Mouse (Mus musculus): Measurements from ENCODE around the gene Anapc7. TPM values are rescaled to one million over a fixed set of nuclear protein-coding genes. Genes with fewer than 3 reads are reported as not detected.

Gene Anapc7
- polyA plus RNA-seq, 1 experiment from 2014 or later: 44.3 TPM

DNA sequence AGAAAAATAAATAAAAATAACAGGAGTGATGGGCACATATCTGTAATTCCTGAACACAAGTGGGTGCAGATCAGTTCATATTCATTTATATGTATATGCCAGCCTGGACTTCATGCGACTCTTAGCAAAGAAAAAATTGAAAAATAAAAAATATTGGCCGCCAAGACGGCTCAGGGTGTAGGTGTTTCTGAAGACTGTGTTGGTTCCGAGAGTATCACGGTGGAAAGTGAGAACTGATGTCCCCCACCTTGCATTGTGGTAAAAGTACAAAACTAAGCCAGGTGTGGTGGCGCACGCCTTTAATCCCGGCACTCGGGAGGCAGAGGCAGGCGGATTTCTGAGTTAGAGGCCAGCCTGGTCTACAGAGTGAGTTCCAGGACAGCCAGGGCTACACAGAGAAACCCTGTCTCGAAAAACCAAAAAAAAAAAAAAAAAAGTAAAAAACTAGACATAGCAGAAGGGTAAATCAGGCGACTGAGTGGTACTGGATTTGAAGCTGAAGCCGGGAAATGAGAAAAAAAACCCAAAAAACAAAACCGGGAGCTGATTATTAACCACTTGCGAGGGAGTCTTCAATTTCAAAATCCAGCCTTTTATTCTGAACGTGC is 30.2 kb upstream of the Anapc7 start:
- peak overlapping the region; percentile 69; the same call in 1 of the 2 replicates for H3K27ac ChIP-seq (ENCODE audit: low read length)
- peak overlapping the region; percentile 39 for H3K4me2 ChIP-seq (ENCODE audit: low read length)
- no peak overlapping the region for H3K9ac ChIP-seq (ENCODE audit: low read depth, low read length)
- WGBS: 52% methylated on average over 15 of the region's 16 CpGs
- peak overlapping the region; percentile 73; the same call in 1 of the 2 replicates for H3K4me3 ChIP-seq (ENCODE audit: low read depth, low read length)
- peaks cover 9% of the 10 kb centered on the region for H3K4me1 ChIP-seq (ENCODE audit: control insufficient read depth, insufficient read depth, low read length)
- ATAC-seq: peak; percentile 38; the same call in 1 of the 2 replicates
- no peaks in the 10 kb centered on the region for H3K36me3 ChIP-seq (ENCODE audit: control insufficient read depth, insufficient read depth, low read length)
- H3K27me3 ChIP-seq (ENCODE audit: control insufficient read depth, insufficient read depth, low read depth, low read length): no peaks in the 10 kb centered on the region
- no peaks in the 10 kb centered on the region for H3K9me3 ChIP-seq (replicated peaks; ENCODE audit: control insufficient read depth, low read length, poor library complexity, severe bottlenecking)

DNA sequence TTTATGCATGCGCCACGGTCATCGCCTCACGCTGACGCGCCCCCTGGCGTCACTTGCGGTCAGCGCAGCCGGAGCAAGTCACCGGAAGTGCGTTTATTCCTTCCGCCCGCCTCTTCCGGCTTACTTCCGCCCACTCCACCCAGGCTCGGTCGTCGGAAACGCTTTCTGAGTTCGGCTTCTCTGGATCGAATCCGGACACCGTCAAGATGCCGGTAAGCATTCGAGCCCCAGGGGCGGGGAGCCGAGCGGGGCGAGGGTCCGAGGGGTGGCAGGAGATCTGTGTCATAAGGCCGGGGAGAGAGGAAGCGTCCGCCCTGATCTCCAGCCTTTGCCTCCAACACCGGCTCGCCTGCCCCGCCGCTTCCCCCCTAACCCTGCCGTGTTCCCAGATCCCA is 29.7 kb upstream of the Anapc7 start, which contains the start of gene Arpc3:
TSS of gene Arpc3 (plus strand) at position 93 of the 395 bp plus-strand sequence.
- H3K27ac ChIP-seq (ENCODE audit: low read length): peak within 1 kb of the TSS; percentile 69
- H3K9me3 ChIP-seq (replicated peaks; ENCODE audit: control insufficient read depth, low read length, poor library complexity, severe bottlenecking): no peaks in the 10 kb centered on the region
- peak within 1 kb of the TSS; percentile 73 for H3K4me3 ChIP-seq (ENCODE audit: low read depth, low read length)
- peak within 1 kb of the TSS; percentile 86 for H3K9ac ChIP-seq (ENCODE audit: low read depth, low read length)
- WGBS: under 1% methylated on average over 39 of the region's 39 CpGs
- no peaks in the 10 kb centered on the region for H3K27me3 ChIP-seq (ENCODE audit: control insufficient read depth, insufficient read depth, low read depth, low read length)
- H3K4me2 ChIP-seq (ENCODE audit: low read length): peak within 1 kb of the TSS; percentile 81
- peaks cover 3% of the 10 kb centered on the region for H3K36me3 ChIP-seq (ENCODE audit: control insufficient read depth, insufficient read depth, low read length)
- ATAC-seq: peak; percentile 91
- H3K4me1 ChIP-seq (ENCODE audit: control insufficient read depth, insufficient read depth, low read length): peaks cover 9% of the 10 kb centered on the region

DNA sequence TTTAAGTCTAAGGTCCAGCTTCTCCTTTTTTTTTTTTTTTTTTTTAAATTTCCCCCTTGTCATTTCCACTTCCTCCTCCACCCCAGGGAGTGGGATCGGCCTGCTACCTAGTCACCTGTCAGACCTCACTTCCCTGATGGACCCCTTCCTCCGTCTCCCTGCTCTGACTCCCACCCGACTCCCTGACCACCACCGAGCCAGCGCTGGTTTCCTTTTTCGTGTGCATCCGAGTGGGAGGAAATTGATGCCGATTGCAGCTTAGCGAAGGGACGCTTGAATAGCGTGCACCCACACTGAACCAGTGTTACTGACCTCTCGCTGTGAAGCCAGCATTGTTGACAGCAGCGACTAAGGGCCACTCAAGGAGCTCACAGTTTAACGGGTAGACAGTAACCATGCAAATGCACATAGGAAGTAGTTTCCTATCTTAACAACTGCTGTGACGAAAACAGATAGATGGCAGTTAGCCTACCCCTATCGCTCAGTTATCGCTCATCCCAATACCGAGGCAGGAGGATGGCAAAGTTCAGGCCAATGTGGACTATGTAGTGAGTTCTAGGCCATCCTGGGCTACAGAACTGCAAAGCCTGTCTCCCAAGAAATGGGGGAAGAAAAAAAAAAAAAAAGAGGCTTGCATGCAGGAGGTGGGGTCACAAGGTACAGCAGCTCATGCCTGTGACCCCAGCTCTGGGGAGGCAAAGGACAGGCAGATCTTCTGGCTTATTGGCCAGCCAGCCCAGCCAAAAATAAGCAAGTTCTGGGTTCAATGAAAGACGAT is 29.1 kb upstream of the Anapc7 start:
- Histone ChIP-seq H3K4me3 (ENCODE audit: low read depth, low read length) (peak overlapping the region; percentile 73), H3K4me1 (ENCODE audit: control insufficient read depth, insufficient read depth, low read length) (peaks cover 9% of the 10 kb centered on the region), H3K27ac (ENCODE audit: low read length) (no peak overlapping the region), H3K9me3 (replicated peaks; ENCODE audit: control insufficient read depth, low read length, poor library complexity, severe bottlenecking) (no peaks in the 10 kb centered on the region), H3K27me3 (ENCODE audit: control insufficient read depth, insufficient read depth, low read depth, low read length) (no peaks in the 10 kb centered on the region), H3K9ac (ENCODE audit: low read depth, low read length) (peak overlapping the region; percentile 86), H3K36me3 (ENCODE audit: control insufficient read depth, insufficient read depth, low read length) (peaks cover 9% of the 10 kb centered on the region), H3K4me2 (ENCODE audit: low read length) (peak overlapping the region; percentile 81)
- ATAC-seq: peak; percentile 39; the same call in 1 of the 2 replicates
- WGBS: 15% methylated on average over 19 of the region's 19 CpGs

DNA sequence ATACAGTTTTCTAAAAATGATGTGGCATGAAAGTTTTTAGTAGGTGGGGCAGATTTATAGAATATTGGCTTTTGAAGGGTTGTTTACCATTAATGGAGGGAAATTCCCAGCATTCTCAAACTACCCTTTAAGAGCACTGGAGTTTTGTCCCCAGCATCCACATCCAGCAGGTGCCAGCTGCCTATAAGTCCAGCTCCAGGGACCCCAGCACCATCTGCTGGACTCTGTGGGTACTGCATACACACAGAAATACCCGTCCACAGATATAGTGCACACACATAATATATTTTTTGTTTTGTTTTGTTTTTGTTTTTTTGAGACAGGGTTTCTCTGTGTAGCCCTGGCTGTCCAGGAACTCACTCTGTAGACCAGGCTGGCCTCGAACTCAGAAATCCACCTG is 27.6 kb upstream of the Anapc7 start:
- H3K4me2 ChIP-seq (ENCODE audit: low read length): no peak overlapping the region
- H3K4me3 ChIP-seq (ENCODE audit: low read depth, low read length): no peak overlapping the region
- H3K4me1 ChIP-seq (ENCODE audit: control insufficient read depth, insufficient read depth, low read length): peaks cover 9% of the 10 kb centered on the region
- H3K27me3 ChIP-seq (ENCODE audit: control insufficient read depth, insufficient read depth, low read depth, low read length): no peaks in the 10 kb centered on the region
- ATAC-seq: no peak
- H3K36me3 ChIP-seq (ENCODE audit: control insufficient read depth, insufficient read depth, low read length): peaks cover 13% of the 10 kb centered on the region
- 50% methylated on average over 2 of the region's 2 CpGs for WGBS
- H3K9ac ChIP-seq (ENCODE audit: low read depth, low read length): no peak overlapping the region
- H3K27ac ChIP-seq (ENCODE audit: low read length): no peak overlapping the region
- no peaks in the 10 kb centered on the region for H3K9me3 ChIP-seq (replicated peaks; ENCODE audit: control insufficient read depth, low read length, poor library complexity, severe bottlenecking)

DNA sequence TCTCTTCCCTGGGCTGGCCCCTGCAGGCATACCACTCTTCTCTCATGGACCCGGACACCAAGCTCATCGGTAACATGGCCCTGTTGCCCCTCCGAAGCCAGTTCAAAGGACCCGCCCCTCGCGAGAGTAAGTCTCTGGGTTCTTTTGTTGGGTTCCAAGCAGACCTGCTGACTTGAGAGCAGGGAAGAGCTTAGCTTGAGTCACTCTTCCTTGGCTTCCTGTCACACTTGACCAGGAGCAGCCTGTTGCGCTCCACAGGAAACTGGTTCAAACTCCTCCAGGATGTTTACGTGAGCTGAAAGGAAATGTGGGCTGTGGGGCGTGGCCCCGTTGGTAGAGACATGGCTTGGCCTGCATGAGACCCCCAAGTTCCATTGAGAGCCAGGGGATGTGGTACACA is 24.7 kb upstream of the Anapc7 start:
- no peak for ATAC-seq
- Histone ChIP-seq H3K36me3 (ENCODE audit: control insufficient read depth, insufficient read depth, low read length) (peaks cover 14% of the 10 kb centered on the region), H3K27me3 (ENCODE audit: control insufficient read depth, insufficient read depth, low read depth, low read length) (no peaks in the 10 kb centered on the region), H3K27ac (ENCODE audit: low read length) (no peak overlapping the region), H3K9ac (ENCODE audit: low read depth, low read length) (no peak overlapping the region), H3K4me1 (ENCODE audit: control insufficient read depth, insufficient read depth, low read length) (peaks cover 9% of the 10 kb centered on the region), H3K4me3 (ENCODE audit: low read depth, low read length) (no peak overlapping the region), H3K9me3 (replicated peaks; ENCODE audit: control insufficient read depth, low read length, poor library complexity, severe bottlenecking) (no peaks in the 10 kb centered on the region), H3K4me2 (ENCODE audit: low read length) (no peak overlapping the region)
- WGBS: 90% methylated on average over 10 of the region's 10 CpGs

DNA sequence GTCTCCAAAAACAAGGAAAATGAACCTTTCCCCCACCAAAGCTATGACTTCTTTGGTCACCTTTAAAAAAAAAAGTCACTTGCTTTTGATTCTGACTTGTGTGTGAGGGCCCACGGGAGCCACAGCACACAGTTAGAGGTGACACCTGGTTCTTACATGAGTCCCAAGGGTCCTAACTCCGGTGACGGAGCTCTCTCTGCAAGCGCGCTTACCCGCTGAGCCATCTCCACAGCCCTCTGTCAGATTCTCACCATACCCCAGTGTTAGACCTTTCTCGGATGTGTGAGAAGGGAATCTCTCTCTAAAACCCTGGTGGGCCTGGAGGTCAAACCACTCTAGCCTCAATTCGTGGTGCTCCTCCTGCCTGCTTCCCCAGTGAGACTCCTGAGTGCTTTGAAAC is 24.0 kb upstream of the Anapc7 start:
- Histone ChIP-seq H3K9ac (ENCODE audit: low read depth, low read length) (no peak overlapping the region), H3K4me1 (ENCODE audit: control insufficient read depth, insufficient read depth, low read length) (peaks cover 7% of the 10 kb centered on the region), H3K4me2 (ENCODE audit: low read length) (no peak overlapping the region), H3K4me3 (ENCODE audit: low read depth, low read length) (no peak overlapping the region), H3K27ac (ENCODE audit: low read length) (no peak overlapping the region), H3K36me3 (ENCODE audit: control insufficient read depth, insufficient read depth, low read length) (peaks cover 19% of the 10 kb centered on the region), H3K9me3 (replicated peaks; ENCODE audit: control insufficient read depth, low read length, poor library complexity, severe bottlenecking) (no peaks in the 10 kb centered on the region), H3K27me3 (ENCODE audit: control insufficient read depth, insufficient read depth, low read depth, low read length) (no peaks in the 10 kb centered on the region)
- ATAC-seq: no peak
- 93% methylated on average over 8 of the region's 8 CpGs for WGBS

DNA sequence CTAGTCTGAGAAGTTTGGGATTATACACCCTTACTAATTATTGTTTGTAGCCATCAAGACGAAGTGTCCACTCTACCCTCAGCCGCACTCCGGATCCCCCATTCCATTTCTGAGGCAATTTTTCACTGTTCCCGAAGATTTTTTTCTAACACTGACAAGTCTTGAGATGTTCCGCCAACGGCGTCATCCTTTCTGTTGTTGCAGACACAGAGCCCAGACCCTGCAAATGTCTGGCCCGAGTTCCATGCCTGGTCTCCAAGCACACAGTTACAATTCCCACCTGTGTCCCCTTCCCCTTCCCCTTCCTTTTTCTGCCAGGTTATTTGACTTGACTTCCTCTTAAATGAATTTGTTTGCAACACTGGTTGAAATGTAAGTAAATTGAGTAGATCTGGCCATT is 21.6 kb upstream of the Anapc7 start:
- Histone ChIP-seq H3K27me3 (ENCODE audit: control insufficient read depth, insufficient read depth, low read depth, low read length) (no peaks in the 10 kb centered on the region), H3K4me2 (ENCODE audit: low read length) (no peak overlapping the region), H3K4me1 (ENCODE audit: control insufficient read depth, insufficient read depth, low read length) (no peaks in the 10 kb centered on the region), H3K4me3 (ENCODE audit: low read depth, low read length) (no peak overlapping the region), H3K9me3 (replicated peaks; ENCODE audit: control insufficient read depth, low read length, poor library complexity, severe bottlenecking) (no peaks in the 10 kb centered on the region), H3K9ac (ENCODE audit: low read depth, low read length) (no peak overlapping the region), H3K27ac (ENCODE audit: low read length) (no peak overlapping the region), H3K36me3 (ENCODE audit: control insufficient read depth, insufficient read depth, low read length) (peaks cover 37% of the 10 kb centered on the region)
- WGBS: 94% methylated on average over 8 of the region's 8 CpGs
- ATAC-seq: no peak

DNA sequence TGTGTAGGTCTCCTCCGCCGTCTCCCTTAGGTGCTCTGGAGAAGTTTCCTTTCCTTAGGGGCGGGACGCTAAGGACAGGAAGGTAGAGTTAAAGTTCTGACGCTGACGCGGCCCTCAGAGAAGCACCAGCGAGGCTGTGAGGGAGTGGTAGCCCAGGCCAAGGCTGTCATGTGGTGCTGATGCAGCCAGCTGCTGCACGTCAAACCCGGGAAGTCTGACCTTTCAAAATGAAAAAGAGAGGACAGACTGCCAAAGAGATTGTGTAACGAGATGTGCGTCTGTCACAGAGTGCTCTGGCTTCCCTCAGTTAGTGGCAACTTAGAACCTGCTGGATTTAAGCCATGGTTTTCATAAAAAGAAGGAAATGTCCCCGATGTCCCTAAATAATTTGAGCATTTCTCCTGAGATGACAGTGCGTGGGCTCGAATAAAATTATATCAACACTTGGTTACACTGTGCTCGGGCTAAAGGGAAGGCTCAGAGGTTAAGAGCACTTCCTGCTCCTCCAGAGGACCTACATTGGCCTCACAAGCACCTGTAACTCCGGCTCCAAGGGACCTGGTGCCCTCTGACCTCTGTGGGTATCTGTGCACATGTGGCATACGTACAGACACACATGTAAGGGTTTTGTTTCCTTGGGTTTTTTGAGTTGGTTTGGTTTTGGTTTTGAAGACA is 20.7 kb upstream of the Anapc7 start:
- Histone ChIP-seq H3K36me3 (ENCODE audit: control insufficient read depth, insufficient read depth, low read length) (peaks cover 46% of the 10 kb centered on the region), H3K9ac (ENCODE audit: low read depth, low read length) (no peak overlapping the region), H3K4me2 (ENCODE audit: low read length) (no peak overlapping the region), H3K4me3 (ENCODE audit: low read depth, low read length) (no peak overlapping the region), H3K27ac (ENCODE audit: low read length) (no peak overlapping the region), H3K9me3 (replicated peaks; ENCODE audit: control insufficient read depth, low read length, poor library complexity, severe bottlenecking) (no peaks in the 10 kb centered on the region), H3K27me3 (ENCODE audit: control insufficient read depth, insufficient read depth, low read depth, low read length) (no peaks in the 10 kb centered on the region), H3K4me1 (ENCODE audit: control insufficient read depth, insufficient read depth, low read length) (no peaks in the 10 kb centered on the region)
- ATAC-seq: no peak
- WGBS: 88% methylated on average over 18 of the region's 18 CpGs

DNA sequence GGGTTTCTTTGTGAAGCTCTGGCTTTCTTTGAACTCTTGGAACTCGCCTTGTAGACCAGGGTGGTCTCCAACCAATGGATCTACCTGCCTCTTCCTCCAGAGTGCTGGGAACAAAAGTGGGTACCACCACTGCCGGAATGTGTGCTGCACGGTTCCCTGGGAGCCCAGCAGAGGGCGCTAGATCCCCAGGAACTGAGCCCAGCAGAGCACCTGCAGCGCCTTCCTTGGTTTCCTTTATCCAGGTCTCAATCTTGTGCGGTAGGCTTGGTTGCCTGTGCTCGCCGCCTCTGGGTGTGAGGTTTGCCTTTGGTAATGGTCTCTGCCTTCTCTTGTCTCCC is 20.2 kb upstream of the Anapc7 start:
- ATAC-seq: no peak
- peaks cover 51% of the 10 kb centered on the region for H3K36me3 ChIP-seq (ENCODE audit: control insufficient read depth, insufficient read depth, low read length)

More for the DNA sequence above, 20.2 kb upstream of the Anapc7 start:
- H3K27me3 ChIP-seq (ENCODE audit: control insufficient read depth, insufficient read depth, low read depth, low read length): no peaks in the 10 kb centered on the region
- no peaks in the 10 kb centered on the region for H3K4me1 ChIP-seq (ENCODE audit: control insufficient read depth, insufficient read depth, low read length)
- no peak overlapping the region for H3K9ac ChIP-seq (ENCODE audit: low read depth, low read length)
- H3K27ac ChIP-seq (ENCODE audit: low read length): no peak overlapping the region
- H3K4me2 ChIP-seq (ENCODE audit: low read length): no peak overlapping the region
- no peak overlapping the region for H3K4me3 ChIP-seq (ENCODE audit: low read depth, low read length)
- H3K9me3 ChIP-seq (replicated peaks; ENCODE audit: control insufficient read depth, low read length, poor library complexity, severe bottlenecking): no peaks in the 10 kb centered on the region
- WGBS: 21% methylated on average over 8 of the region's 8 CpGs

Measured in midbrain, embryonic 16.5 days (tissue).